Mouse (Mus musculus) intestine, embryonic 16.5 days (tissue): ENCODE measurements around the gene Trim62. TPM values are rescaled to one million over a fixed set of nuclear protein-coding genes. Genes with fewer than 3 reads are reported as not detected.

Experiments used
- ATAC-seq: fragments of 200-750 bp; cut with Nextera tagmentation; 2 replicates; pipeline ENCODE4 v1.8.0; 2017; ENCODE audit warnings: moderate TSS enrichment, moderate library complexity
- H3K27ac ChIP-seq: fragments of 300-500 bp; sonication (generic); 2 replicates; pipeline ENCODE4 v1.5.1; 2014; ENCODE audit warnings: mild to moderate bottlenecking, low read length
- H3K27me3 ChIP-seq: fragments of 300-500 bp; sonication (generic); replicated peaks from 2 replicates; pipeline ENCODE4 v1.6.1; 2014; ENCODE audit warnings: low read length, control low read depth, mixed read lengths; ENCODE audit not compliant: control insufficient read depth, insufficient read depth
- H3K36me3 ChIP-seq: fragments of 300-500 bp; sonication (generic); 2 replicates; pipeline ENCODE4 v1.6.1; 2014; ENCODE audit warnings: low read length, control low read depth; ENCODE audit not compliant: control insufficient read depth, insufficient read depth
- H3K4me1 ChIP-seq: fragments of 300-500 bp; sonication (generic); 2 replicates; pipeline ENCODE4 v1.6.1; 2014; ENCODE audit warnings: low read length, control low read depth, mixed read lengths; ENCODE audit not compliant: control insufficient read depth, insufficient read depth
- H3K4me2 ChIP-seq: fragments of 300-500 bp; sonication (generic); 2 replicates; pipeline ENCODE4 v1.6.1; 2014; ENCODE audit warnings: low read depth, low read length, control low read depth
- H3K4me3 ChIP-seq: fragments of 300-500 bp; sonication (generic); 2 replicates; pipeline ENCODE4 v1.5.1; 2014; ENCODE audit warnings: mild to moderate bottlenecking, low read length
- H3K9ac ChIP-seq: fragments of 300-500 bp; sonication (generic); 2 replicates; pipeline ENCODE4 v1.6.1; 2014; ENCODE audit warnings: low read depth, low read length
- H3K9me3 ChIP-seq: fragments of 300-500 bp; sonication (generic); 2 replicates; pipeline ENCODE4 v1.6.1; 2016; ENCODE audit warnings: low read length, control low read depth; ENCODE audit not compliant: control insufficient read depth
- WGBS: fragments of 180-500 bp; shearing (Covaris S2); extraction: QIAGEN DNeasy Blood & Tissue Kit; methylation state at CpG from one replicate; pipeline ENCODE4 v1.1.7; 2014; 5-methylcytosine and 5-hydroxymethylcytosine counted together
- polyA plus RNA-seq: library from polyadenylated mRNA; unstranded; fragments of >200 nt; fragmentation: Nextera tagmentation; extraction: Ambion mirVana; gene quantifications from 2 replicates; pipeline ENCODE4 v1.2.1, GENCODE M21; 2015

Gene Trim62
- polyA plus RNA-seq, 1 experiment from 2014 or later, result 2.2 TPM

DNA sequence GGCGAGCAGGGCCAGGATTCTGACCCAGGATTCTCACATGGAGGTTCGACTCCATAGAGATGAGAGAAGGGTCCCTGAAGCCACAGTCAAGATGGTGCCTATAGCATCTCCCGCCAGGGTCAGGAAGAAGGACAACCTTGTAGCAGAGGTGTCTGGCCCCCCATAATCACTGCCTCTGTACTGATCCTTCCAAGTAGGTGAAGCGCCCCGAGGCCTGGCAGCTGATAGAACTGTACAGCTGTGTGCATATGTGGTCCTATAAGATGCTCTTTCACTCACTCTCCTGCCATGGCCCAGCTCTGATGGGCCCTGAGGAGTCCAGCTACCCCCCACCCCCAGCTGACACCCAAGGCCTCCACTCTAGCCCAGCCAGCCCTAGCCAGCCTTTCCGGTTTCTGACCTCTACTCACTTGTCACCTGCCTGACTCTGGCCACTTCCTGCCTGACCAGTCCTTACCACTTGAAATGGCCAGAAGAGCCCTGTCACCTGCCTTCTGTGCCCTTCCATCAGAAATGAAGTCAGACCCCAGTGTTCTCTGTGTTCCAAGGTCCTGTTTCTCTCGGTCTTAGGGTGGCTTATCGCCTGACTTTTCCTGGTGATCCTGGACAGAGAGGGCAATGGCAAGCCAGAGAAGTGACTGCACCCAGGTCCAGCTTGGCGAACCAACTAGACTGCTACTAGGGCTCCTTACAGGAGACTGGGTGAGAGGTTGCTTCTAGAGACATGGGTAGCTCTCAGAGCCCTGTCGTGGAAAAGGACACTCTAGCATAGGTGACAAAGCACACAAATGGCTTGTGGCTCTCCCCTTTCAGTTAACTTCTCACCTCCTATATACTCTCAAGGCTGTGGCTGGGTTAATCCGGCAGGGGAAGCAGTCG, 6.6 kb downstream of the Trim62 start:
- peaks cover 2% of the 10 kb centered on the region; the same call in 1 of the 2 replicates for H3K4me1 ChIP-seq
- no peak overlapping the region for H3K9ac ChIP-seq
- ATAC-seq, result no peak
- 80% methylated on average over 12 of the region's 12 CpGs for WGBS
- H3K27me3 ChIP-seq, result peaks cover under 1% of the 10 kb centered on the region; the same call in 1 of the 2 replicates
- H3K27ac ChIP-seq, result no peak overlapping the region
- no peak overlapping the region for H3K4me2 ChIP-seq
- no peak overlapping the region for H3K4me3 ChIP-seq
- H3K36me3 ChIP-seq, result 0 out of 2 replicates have a peak, but pooled peaks cover 3% of the 10 kb centered on the region
- H3K9me3 ChIP-seq, result no peaks in the 10 kb centered on the region

DNA sequence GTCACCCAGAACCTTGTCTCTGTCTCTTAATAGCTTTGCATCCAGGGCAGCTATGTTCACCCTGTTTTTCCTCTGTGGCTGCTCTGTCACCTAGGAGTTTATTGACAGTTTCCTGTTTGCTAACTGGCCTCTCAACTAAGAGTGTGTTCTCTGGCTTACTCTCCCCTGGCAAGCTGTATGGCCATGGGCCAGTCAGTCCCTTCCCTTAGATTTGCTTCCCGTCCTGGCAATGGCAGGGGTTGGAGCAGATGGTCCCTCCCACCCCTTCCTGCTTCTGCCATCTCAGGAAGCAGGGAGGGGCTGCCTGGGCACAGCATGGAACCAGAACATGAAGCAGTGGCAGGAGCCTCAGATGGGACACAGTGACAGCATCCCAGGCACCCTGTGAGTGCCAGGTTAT, 7.8 kb downstream of the Trim62 start:
- H3K4me2 ChIP-seq, result no peak overlapping the region
- no peaks in the 10 kb centered on the region for H3K27me3 ChIP-seq
- no peak overlapping the region for H3K9ac ChIP-seq
- no peak overlapping the region for H3K4me3 ChIP-seq
- ATAC-seq, result peak; percentile 38; the same call in 1 of the 2 replicates
- WGBS, result 13% methylated on average over 1 of the region's 1 CpGs
- no peaks in the 10 kb centered on the region for H3K36me3 ChIP-seq
- no peak overlapping the region for H3K27ac ChIP-seq
- H3K4me1 ChIP-seq, result peaks cover 2% of the 10 kb centered on the region; the same call in 1 of the 2 replicates
- H3K9me3 ChIP-seq, result no peaks in the 10 kb centered on the region

DNA sequence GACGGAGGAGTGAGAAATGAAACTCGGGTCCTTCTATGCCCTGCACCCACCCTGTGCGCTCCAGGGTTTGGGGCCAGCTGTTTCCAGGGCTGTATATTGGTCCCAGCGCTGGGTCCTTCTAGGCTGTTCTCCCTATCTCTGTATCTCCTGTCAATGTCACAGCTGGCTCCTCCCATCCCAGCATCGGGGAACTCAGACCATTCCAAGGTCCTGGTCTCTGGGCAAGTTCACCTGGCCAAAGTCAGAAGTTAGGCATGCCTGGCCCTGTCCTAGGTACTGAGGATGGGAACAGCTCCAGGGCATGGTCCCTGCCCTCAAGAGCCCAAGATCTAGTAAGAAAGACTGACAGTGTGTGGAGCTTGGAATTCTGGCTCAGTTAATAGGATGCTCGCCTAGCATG, 8.4 kb downstream of the Trim62 start:
- H3K4me1 ChIP-seq, result 0 out of 2 replicates have a peak, but pooled peaks cover 2% of the 10 kb centered on the region
- no peak overlapping the region for H3K4me2 ChIP-seq
- H3K9me3 ChIP-seq, result no peaks in the 10 kb centered on the region
- H3K27ac ChIP-seq, result no peak overlapping the region
- no peaks in the 10 kb centered on the region for H3K36me3 ChIP-seq
- 82% methylated on average over 6 of the region's 6 CpGs for WGBS
- no peaks in the 10 kb centered on the region for H3K27me3 ChIP-seq
- H3K9ac ChIP-seq, result no peak overlapping the region
- H3K4me3 ChIP-seq, result no peak overlapping the region
- no peak for ATAC-seq

DNA sequence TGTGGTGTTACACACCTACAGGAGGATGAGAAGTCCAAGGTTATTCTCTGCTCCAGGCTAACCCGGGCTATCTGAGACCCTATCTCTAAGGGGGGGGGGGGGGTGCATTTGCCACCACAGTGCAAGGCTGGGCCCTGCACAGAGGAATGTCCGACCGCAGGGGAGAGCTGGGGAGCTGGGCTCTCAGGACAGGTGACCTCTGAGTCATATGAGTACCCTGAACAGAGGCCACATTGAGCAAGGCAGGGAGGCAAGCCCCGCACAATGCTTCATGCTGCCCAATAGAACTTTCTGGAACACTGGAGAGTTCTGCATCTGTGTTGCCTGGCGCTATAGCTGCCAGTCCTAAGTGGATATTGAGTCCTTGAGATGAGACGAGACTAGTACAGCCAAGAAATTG, 8.8 kb downstream of the Trim62 start:
- no peak overlapping the region for H3K4me2 ChIP-seq
- WGBS, result 79% methylated on average over 6 of the region's 6 CpGs
- H3K36me3 ChIP-seq, result no peaks in the 10 kb centered on the region
- no peaks in the 10 kb centered on the region for H3K27me3 ChIP-seq
- H3K4me1 ChIP-seq, result no peaks in the 10 kb centered on the region
- H3K27ac ChIP-seq, result no peak overlapping the region
- no peak overlapping the region for H3K4me3 ChIP-seq
- ATAC-seq, result no peak
- no peaks in the 10 kb centered on the region for H3K9me3 ChIP-seq
- no peak overlapping the region for H3K9ac ChIP-seq

DNA sequence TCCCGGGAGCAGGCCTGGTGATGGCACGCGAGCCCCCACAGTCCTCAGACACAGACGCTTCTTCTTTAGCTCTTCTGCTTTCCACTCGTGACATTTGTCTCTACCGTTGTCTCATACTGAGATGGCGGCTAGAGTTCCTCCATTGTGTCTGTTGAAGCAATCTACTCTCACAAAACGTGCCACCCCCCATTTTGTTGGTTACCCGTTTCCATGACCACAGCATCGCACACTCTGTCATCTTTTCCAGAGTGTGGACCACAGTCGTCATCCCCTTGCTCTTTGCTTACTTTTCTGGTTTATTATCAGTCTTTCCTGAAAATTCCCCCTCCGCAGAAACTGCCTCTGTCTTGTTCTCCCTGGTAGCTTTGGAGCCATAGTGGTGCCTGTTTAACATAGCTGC, 10.7 kb downstream of the Trim62 start:
- H3K4me2 ChIP-seq, result no peak overlapping the region
- H3K27ac ChIP-seq, result no peak overlapping the region
- no peak overlapping the region for H3K4me3 ChIP-seq
- 72% methylated on average over 12 of the region's 12 CpGs for WGBS
- no peaks in the 10 kb centered on the region for H3K9me3 ChIP-seq
- no peak overlapping the region for H3K9ac ChIP-seq
- ATAC-seq, result no peak
- no peaks in the 10 kb centered on the region for H3K27me3 ChIP-seq
- no peaks in the 10 kb centered on the region for H3K36me3 ChIP-seq
- H3K4me1 ChIP-seq, result peaks cover 15% of the 10 kb centered on the region

DNA sequence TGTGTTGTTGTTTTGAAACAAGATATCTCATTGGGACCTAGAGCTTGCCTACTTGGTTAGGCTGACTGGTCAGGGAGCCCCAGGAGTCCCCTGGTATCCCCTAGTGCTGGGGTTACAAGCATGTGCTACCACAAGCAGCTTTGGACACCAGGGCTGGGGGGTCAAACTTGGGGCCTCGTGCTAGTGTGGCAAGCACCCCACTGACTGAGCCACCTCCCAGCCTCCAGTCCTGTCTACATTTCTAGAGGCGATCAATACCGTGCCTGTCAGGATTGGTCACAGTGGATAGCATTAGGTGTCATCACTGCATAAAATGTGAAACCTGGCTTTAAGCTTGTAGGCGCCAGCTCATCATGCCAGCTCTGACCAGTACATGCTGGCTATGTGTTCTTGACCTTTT, 12.5 kb downstream of the Trim62 start:
- Histone ChIP-seq H3K4me1 (peaks cover 24% of the 10 kb centered on the region), H3K36me3 (no peaks in the 10 kb centered on the region), H3K9ac (no peak overlapping the region), H3K9me3 (no peaks in the 10 kb centered on the region), H3K4me2 (no peak overlapping the region), H3K4me3 (no peak overlapping the region), H3K27me3 (no peaks in the 10 kb centered on the region), H3K27ac (no peak overlapping the region)
- WGBS, result 89% methylated on average over 4 of the region's 4 CpGs
- no peak for ATAC-seq

DNA sequence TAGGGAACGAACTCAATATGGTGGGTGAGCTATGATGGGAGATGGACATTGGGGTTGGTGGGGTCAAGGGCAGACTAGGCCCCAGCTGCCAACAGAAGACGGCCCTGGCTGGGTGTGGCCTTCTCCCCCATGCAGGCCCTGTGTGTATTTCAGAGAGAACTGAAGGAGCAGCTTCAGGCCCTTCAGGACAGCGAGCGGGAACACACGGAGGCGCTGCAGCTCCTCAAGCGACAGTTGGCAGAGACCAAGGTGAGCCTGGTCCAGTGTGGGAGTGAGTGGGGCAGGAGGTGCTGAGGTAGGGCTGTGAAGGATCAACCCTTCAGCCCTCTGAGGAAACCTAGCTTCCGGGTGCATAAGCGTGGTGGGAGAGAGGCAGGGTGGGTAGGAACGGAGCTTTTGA, 13.3 kb downstream of the Trim62 start:
- ATAC-seq, result no peak
- no peaks in the 10 kb centered on the region for H3K9me3 ChIP-seq
- H3K4me3 ChIP-seq, result no peak overlapping the region
- no peak overlapping the region for H3K9ac ChIP-seq
- WGBS, result 96% methylated on average over 10 of the region's 10 CpGs
- no peak overlapping the region for H3K27ac ChIP-seq
- peaks cover 24% of the 10 kb centered on the region for H3K4me1 ChIP-seq
- H3K4me2 ChIP-seq, result no peak overlapping the region
- no peaks in the 10 kb centered on the region for H3K36me3 ChIP-seq
- no peaks in the 10 kb centered on the region for H3K27me3 ChIP-seq

DNA sequence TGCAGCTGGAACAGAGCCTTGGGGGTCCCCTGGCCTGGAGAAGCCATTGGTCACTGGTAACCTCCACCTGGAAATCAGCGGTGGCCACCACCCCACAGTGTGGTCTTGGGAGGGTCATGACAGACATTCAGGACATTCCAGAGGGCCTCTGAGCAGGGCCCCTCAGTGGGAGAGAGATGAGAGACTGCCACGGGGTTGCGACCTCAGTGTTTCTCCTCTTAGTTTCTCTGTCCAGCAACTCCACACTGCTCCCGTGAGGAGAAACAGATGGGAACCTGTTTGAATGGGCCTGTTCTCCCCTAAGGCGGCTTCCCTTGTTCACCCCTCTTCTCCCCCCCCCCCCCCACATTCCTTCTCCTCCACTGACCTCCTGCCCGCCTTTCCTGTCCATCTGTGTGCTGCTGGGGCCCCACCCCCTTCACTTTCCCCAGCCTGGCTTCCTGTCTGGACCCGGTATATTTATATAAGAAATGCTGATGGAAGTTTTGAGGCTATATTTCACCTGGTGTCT, 14.6 kb downstream of the Trim62 start:
- peak overlapping the region; percentile 48; the same call in 1 of the 2 replicates for H3K27ac ChIP-seq
- H3K27me3 ChIP-seq, result no peaks in the 10 kb centered on the region
- H3K36me3 ChIP-seq, result no peaks in the 10 kb centered on the region
- no peaks in the 10 kb centered on the region for H3K9me3 ChIP-seq
- no peak overlapping the region for H3K4me3 ChIP-seq
- ATAC-seq, result peak; percentile 52
- H3K4me1 ChIP-seq, result peaks cover 24% of the 10 kb centered on the region
- no peak overlapping the region for H3K9ac ChIP-seq
- no peak overlapping the region for H3K4me2 ChIP-seq
- 15% methylated on average over 7 of the region's 7 CpGs for WGBS

DNA sequence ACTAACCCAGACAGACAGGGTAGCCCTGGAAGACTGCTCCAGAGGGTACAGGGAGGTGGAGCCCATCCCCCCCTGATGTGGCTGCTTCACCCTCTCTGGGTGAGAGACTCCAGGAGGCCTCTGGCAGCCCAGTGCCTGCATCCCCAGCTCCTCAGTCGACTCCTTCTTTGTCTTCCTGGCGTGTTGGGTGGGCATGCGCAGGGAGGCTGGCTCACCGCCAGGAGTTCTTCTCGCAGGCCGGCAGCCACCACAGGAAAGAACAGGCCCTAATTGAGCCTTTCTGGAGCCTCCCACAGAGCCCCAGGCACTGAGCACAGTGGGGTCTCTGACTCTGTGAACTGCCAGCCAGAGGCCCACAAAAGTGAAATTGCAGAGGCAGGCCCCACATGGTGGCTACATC, 16.0 kb downstream of the Trim62 start:
- H3K27me3 ChIP-seq, result no peaks in the 10 kb centered on the region
- peaks cover 30% of the 10 kb centered on the region for H3K4me1 ChIP-seq
- H3K9me3 ChIP-seq, result no peaks in the 10 kb centered on the region
- H3K36me3 ChIP-seq, result 0 out of 2 replicates have a peak, but pooled peaks cover 6% of the 10 kb centered on the region
- peak overlapping the region; percentile 86 for H3K27ac ChIP-seq
- ATAC-seq, result peak; percentile 78
- no peak overlapping the region for H3K4me2 ChIP-seq
- WGBS, result 19% methylated on average over 6 of the region's 6 CpGs
- H3K9ac ChIP-seq, result peak overlapping the region; percentile 51
- no peak overlapping the region for H3K4me3 ChIP-seq
